Mouse (Mus musculus) common myeloid progenitor, adult 5-6 weeks (primary cell): ENCODE measurements around the gene Kdelr1. TPM values are rescaled to one million over a fixed set of nuclear protein-coding genes. Genes with fewer than 3 reads are reported as not detected.

ENCODE experiments used
- total RNA-seq: library from RNA; stranded (forward); fragments of 200-1000, 187-1606 nt; gene quantifications from 2 replicates; pipeline ENCODE4 v1.2.3, GENCODE M21; 2017

Gene Kdelr1
- total RNA-seq, 1 experiment from 2014 or later = 75.5 TPM

Other genes starting within 250 kb of the Kdelr1 start
- not detected in 2 replicates for gene Rasip1, start 245.3 kb upstream of the Kdelr1 start, total RNA-seq
- under 0.01 TPM in 1 of 2 replicates, not detected in the other for gene Mamstr, start 232.8 kb upstream of the Kdelr1 start, total RNA-seq
- not detected in 2 replicates for gene Fut2, start 206.4 kb upstream of the Kdelr1 start, total RNA-seq
- gene Ntn5, start 188.8 kb upstream of the Kdelr1 start, total RNA-seq = not detected in 2 replicates
- gene Sec1, start 178.4 kb upstream of the Kdelr1 start, total RNA-seq = not detected in 2 replicates
- not detected in 2 replicates for gene Car11, start 172.9 kb upstream of the Kdelr1 start, total RNA-seq
- 7.7 and 12.1 TPM in 2 replicates for gene Dbp, start 167.7 kb upstream of the Kdelr1 start, total RNA-seq
- gene Rpl18, start 157.3 kb upstream of the Kdelr1 start, total RNA-seq = 1,786 and 1,933 TPM in 2 replicates
- gene Sphk2, start 154.8 kb upstream of the Kdelr1 start, total RNA-seq = 8.2 and 9.5 TPM in 2 replicates
- 0.82 and 0.87 TPM in 2 replicates for gene Fam83e, start 151.6 kb upstream of the Kdelr1 start, total RNA-seq
- not detected in 2 replicates for gene Spaca4, start 147.0 kb upstream of the Kdelr1 start, total RNA-seq
- gene Lmtk3, start 89.0 kb upstream of the Kdelr1 start, total RNA-seq = not detected in 2 replicates
- 0.37 TPM in 1 of 2 replicates, not detected in the other for gene Sult2b1, start 88.1 kb upstream of the Kdelr1 start, total RNA-seq
- 29.2 and 43.8 TPM in 2 replicates for gene Cyth2, start 58.2 kb upstream of the Kdelr1 start, total RNA-seq
- not detected in 2 replicates for gene Kcnj14, start 48.0 kb upstream of the Kdelr1 start, total RNA-seq
- 26.9 and 27.6 TPM in 2 replicates for gene Grwd1, start 41.8 kb upstream of the Kdelr1 start, total RNA-seq
- 0.23 TPM in 1 of 2 replicates, not detected in the other for gene Grin2d, start 5.6 kb downstream of the Kdelr1 start, total RNA-seq
- 3.2 TPM in 1 of 2 replicates, not detected in the other for gene Syngr4, start 23.9 kb downstream of the Kdelr1 start, total RNA-seq
- gene Tmem143, start 24.2 kb downstream of the Kdelr1 start, total RNA-seq = 8.1 and 9.1 TPM in 2 replicates
- 200 and 205 TPM in 2 replicates for gene Emp3, start 48.6 kb downstream of the Kdelr1 start, total RNA-seq
- gene Ccdc114, start 51.3 kb downstream of the Kdelr1 start, total RNA-seq = 3.2 and 5.4 TPM in 2 replicates
- gene Abcc6, start 157.5 kb downstream of the Kdelr1 start, total RNA-seq = not detected in 2 replicates
- gene Nomo1, start 160.9 kb downstream of the Kdelr1 start, total RNA-seq = 53.2 and 72.1 TPM in 2 replicates
- not detected in 2 replicates for gene Kcnj11, start 228.0 kb downstream of the Kdelr1 start, total RNA-seq